Mouse (Mus musculus) brain, embryonic 14.5 days (tissue): ENCODE results near the gene Cisd1.

Source experiments
- CTCF ChIP-seq: fragments of 200-500 bp; IDR thresholded peaks from 2 replicates; pipeline ENCODE4 v1.5.1; 2012; ENCODE audit warnings: inconsistent platforms, mild to moderate bottlenecking, moderate library complexity, borderline replicate concordance; ENCODE audit not compliant: insufficient read depth, insufficient read length; ENCODE audit errors: extremely low read depth
- POLR2A ChIP-seq: fragments of 200-500 bp; IDR thresholded peaks from 2 replicates; pipeline ENCODE4 v1.6.1; 2012; ENCODE audit warnings: mild to moderate bottlenecking, inconsistent platforms, borderline replicate concordance; ENCODE audit not compliant: poor library complexity, insufficient read depth, insufficient read length, severe bottlenecking; ENCODE audit errors: extremely low read depth

- TF ChIP-seq POLR2A (no peak), CTCF (peak; percentile 65; the same call in 1 of the 2 replicates)
Measured at GRCm38 (mm10) chr10:71306190-71306589, 38.6 kb downstream of the Cisd1 start.
